Mouse (Mus musculus) heart, postnatal 4 days (tissue): ENCODE results near the gene H2-M10.5. TPM values are rescaled to one million over a fixed set of nuclear protein-coding genes. Genes with fewer than 3 reads are reported as not detected.
"Not testable (repeated sequence)": the region's sequence is repeated elsewhere in the genome, so short reads cannot be mapped to it uniquely, and the experiment has no call there.

Source experiments
- DNase-seq: peaks from one replicate; pipeline ENCODE4 v3.0.0; 2021
- total RNA-seq, 2 experiments: library from RNA; stranded (reverse); gene quantifications; 2 replicates each; pipeline ENCODE4 v1.2.3; 2021

The H2-M10.5 gene
- total RNA-seq = not detected

DNA sequence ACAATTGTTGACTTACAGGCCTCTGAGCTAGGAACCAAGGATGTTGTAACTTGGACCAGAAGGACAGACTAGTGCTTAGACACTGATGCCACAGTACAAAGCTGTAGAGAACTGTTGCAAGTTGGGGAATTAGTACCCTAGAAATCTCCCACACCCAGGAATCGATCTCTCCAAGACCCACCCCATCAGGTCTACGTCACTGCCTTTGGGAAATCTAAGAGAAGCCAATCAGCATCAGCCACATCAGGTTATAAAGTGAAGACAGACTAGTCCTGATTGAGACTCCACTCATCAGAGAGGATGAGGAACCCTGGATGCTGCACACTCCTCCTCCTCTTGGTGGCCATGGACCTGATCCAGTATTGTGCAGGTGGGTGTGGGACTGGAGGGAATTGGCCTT is at the start of gene H2-M10.5:
Gene H2-M10.5 (plus strand): TSS at position 301 of the 400 bp plus-strand sequence.
- not testable (repeated sequence) for DNase-seq

DNA sequence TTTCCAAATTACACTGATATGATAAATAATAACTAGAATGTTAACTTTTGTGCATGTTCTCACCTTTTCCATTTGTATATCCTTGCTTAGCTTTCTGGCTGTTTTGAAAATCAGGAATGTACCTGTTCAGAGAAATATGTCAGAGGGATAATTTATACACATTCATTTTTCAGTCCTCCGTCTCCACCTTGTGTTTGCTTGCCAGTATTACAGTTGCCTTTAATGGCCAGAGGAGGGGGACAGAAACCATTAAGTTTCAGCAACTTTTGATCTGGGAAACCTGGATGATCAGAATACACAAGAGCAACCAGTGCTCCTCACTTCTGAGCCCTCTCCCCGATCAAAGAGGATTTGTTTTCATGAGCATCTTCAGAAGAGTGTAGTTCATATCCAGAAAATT is 46.7 kb upstream of the H2-M10.5 start:
- DNase-seq = peak; percentile 7

DNA sequence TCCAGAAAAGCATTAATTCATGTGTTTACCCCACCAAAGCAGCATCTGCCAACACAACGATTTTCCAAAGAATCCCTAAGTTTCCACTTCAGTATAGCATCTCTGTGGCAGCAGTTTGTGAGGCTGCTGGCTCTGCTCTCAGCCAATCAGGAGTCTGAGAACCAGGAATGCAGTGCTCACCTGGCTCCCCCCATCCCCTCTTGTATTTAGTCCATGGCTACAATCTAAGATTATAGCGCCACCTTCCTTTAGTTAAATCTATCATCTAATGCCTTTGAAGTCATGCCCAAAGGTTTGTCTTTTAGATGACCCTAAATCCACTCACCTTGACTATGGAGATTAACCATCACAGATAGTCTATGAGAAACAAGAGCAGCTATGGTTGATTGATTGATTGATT is 8.9 kb upstream of the H2-M10.5 start:
- no peak for DNase-seq

DNA sequence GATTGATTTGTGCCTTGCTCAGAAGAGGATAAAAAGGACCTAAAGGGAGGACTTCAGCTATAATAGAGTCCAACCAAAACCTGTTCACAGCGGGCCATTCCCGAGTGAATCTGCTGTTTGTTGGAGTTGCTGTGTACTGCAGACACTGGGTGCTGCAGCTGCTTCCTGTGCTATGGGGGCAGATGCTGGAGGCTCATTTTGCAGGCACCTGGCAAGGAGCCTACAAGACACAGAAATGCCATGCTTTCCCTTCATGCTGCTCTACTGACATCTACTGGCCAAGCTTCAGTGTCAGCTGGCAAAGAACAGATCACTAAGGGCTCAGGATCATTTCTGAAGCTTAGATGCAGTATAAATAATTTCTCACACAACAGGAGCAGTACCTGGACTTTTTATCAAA is 8.5 kb upstream of the H2-M10.5 start:
- peak; percentile 21 for DNase-seq

DNA sequence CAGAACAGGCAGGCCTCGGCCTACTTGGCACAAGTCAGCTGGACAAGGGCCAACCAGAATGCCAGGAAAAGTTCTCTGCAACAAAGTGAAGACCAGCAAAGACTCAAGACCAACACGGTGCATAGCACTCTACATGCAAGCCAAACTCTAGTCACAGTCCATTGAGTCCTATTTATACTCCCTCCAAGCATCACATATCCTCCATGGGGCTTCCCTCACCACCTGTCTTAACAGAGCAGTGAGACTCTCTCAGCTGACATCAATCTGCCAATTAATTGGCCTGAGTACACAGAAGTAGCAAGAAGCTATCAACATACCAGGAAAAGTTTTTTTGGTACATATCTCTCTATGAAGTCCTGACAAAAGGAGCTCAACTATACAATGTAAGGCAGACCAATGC is 7.3 kb upstream of the H2-M10.5 start:
- DNase-seq = not testable (repeated sequence)

DNA sequence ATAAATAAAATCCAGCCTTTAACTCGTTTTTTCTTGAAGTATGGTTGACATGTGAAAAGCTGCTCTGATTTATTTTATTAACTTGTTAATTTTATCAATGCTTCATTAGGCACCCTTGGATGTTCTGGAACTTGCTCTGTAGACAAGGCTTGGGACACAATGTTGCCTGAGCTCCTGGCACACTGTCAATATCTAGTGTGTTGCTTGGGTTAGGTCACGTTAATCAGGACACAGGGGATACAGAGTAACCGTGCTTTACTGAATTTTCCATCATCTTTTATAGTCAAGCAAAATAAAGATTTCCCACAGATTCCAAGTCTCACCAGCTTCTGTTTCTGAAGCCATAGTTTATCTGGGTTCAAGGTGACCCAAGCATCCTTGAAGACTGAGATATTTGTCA is 8.8 kb downstream of the H2-M10.5 start:
- DNase-seq = no peak

DNA sequence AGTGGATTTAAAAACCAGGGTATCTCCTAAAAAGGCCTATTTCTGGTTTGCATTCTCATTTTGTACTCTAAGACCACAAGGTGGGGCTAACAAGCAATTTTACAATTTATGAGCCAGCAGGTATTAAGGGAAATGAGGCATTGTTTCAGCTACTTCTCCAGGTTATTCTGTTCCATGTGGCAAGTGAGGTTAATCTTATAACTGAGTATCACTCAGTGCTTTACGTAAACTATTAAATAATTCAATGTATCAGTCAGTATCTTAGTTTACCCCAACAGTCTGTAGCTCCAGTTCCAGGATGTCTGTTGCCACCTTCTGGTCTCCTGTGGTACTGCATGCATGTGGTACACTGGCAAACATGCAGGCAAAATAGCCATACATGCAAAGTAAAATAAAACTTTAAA is 13.8 kb downstream of the H2-M10.5 start:
- peak; percentile 45 for DNase-seq

DNA sequence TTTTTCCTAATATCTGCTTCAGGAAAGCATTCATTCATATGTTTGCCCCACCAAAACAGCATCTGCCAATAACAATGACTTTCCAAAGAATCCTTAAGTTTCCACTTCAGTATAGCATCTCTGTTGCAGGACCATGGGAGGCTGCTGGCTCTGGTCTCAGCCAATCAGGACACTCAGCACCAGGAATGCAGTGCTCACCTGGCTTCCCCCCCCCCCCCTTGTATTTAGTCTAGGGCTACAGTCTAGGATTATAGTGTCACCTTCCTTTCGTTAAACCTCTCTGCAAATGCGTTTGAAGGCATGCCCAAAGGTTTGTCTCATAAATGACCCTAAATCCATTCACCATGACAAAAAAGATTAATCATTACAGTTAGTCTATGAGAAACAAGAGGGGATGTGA is 15.6 kb downstream of the H2-M10.5 start:
- no peak for DNase-seq

DNA sequence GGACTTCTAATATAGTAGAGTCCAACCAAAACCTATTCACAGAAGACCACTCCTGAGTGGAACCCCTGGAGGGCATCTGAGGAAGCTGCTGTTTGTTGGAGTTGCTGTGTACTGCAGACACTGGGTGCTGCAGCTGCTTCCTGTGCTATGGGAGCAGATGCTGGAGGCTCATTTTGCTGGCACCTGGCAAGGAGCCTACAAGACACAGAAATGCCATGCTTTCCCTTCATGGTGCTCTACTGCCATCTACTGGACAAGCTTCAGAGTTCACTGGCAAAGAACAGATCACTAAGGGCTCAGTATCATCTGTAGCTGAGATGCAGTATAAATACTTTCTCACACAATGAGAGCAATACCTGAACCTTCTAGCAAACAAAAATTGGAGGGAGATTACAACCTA is 16.1 kb downstream of the H2-M10.5 start:
- DNase-seq = peak; percentile 78

DNA sequence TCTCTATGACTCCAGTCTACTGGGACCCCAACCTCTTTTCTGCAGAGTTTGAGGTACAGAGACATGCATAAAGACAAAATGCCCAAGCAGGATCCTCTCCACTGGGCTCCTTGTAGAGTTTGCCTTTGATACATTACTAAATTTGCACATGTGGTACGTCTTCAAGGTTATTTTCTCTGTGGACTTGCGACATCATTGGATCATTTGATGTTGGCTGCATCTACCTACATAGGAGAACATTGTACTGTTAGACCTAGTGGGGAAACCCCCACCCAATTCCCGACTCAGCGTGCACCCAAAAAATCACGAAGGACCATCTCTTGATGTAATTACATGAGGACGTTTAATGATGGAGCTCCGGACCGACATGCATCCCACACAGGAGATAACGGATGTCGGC is 26.8 kb downstream of the H2-M10.5 start:
- no peak for DNase-seq

DNA sequence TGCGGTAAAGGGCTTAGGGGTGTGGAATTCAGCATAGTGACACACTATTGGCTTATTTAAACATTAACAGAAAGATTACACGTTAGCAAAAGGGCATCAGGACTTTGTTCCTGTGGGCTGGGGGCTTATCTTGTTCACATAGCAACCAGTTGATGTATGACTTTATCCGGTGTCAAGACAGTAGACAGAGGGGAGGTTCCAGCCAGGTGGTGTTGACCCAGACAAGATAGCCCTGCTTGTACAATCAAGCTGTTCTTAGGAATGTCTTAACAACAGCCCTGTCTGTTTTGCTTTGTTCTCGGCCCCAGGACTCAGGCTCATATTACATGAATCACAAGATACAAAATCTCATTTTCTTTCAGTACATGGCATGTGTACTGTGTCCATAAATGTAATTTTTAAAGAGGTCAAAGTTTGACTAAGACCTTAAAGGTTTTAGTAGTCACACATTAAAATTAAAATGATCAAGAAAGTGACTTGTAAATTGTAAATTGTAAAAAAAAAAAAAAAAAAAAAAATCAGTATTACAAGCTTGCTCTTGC is 27.3 kb downstream of the H2-M10.5 start:
- not testable (repeated sequence) for DNase-seq

DNA sequence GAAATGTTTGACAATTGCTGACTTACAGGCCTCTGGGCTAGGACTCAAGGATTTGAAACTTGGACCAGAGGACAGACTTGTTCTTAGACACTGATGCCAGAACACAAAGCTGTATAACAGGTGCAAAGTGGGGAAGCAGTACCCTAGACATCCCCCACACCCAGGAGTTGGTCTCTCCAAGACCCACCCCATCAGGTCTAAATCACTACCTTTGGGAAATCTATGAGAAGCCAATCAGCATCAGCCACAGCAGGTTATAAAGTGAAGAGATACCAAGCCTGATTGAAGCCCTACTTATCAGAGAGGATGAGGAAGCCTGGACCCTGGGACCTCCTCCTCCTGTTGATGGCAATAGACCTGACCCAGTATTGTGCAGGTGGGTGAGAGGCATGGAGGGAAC is 39.2 kb downstream of the H2-M10.5 start, which contains the start of gene H2-M10.6:
Gene H2-M10.6 (plus strand): TSS at position 301 of the 400 bp plus-strand sequence.
- DNase-seq = no peak

DNA sequence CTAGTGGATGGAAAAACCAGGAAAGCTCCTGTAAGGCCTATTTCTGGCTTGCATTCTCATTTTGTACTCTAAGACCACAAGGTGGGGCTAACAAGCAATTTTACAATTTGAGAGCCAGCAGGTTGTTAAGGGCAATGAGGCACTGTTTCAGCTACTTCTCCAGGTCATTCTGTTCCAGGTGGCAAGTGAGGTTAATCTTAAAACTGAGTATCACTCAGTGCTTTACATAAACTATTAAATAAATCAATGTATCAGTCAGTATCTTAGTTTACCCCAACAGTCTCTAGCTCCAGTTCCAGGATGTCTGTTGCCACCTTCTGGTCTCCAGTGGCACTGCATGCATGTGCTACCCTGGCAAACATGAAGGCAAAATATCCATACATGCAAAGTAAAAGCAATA is 51.3 kb downstream of the H2-M10.5 start:
- peak; percentile 61 for DNase-seq

DNA sequence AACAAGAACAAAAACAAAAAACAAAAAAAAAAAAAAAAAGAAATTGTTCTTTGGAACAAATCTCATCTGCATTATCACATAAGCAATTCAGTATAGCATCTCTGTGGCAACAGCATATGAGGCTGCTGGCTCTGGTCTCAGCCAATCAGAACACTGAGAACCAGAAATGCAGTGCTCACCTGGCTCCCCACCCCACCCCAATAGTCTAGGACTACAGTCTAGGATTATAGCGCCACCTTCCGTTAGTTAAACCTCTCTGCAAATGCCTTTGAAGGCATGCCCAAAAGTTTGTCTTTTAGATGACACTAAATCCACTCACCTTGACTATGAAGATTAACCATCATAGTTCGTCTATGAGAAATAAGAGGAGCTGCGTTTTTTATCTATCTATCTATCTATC is 52.8 kb downstream of the H2-M10.5 start:
- no peak for DNase-seq

Other genes with a start within 250 kb of the H2-M10.5 start
- not detected for gene H2-M11, start 225.8 kb upstream of the H2-M10.5 start, total RNA-seq
- gene H2-M9, start 130.2 kb upstream of the H2-M10.5 start, total RNA-seq = not detected
- gene H2-M1, start 100.7 kb upstream of the H2-M10.5 start, total RNA-seq = not detected
- gene H2-M10.6, start 39.3 kb downstream of the H2-M10.5 start, total RNA-seq = not detected
- gene Trim26, start 64.2 kb downstream of the H2-M10.5 start, total RNA-seq = 10 to 100 TPM; 24.5 to 28.4 TPM
- not detected for gene Trim15, start 94.3 kb downstream of the H2-M10.5 start, total RNA-seq
- gene Trim10, start 96.7 kb downstream of the H2-M10.5 start, total RNA-seq = 1 to 10 TPM in 1 of 2 experiments, under 1 TPM in 1; 0.57 to 1.8 TPM
- not detected for gene Trim40, start 117.2 kb downstream of the H2-M10.5 start, total RNA-seq
- not detected for gene Trim31, start 125.2 kb downstream of the H2-M10.5 start, total RNA-seq
- under 1 TPM; 0.45 TPM for gene Rnf39, start 170.0 kb downstream of the H2-M10.5 start, total RNA-seq
- 10 to 100 TPM; 56.0 to 61.3 TPM for gene Ppp1r11, start 178.8 kb downstream of the H2-M10.5 start, total RNA-seq
- gene Znrd1, start 185.6 kb downstream of the H2-M10.5 start, total RNA-seq = 10 to 100 TPM; 24.9 to 29.3 TPM
- 1 to 10 TPM; 7.2 to 7.3 TPM for gene Znrd1as, start 185.7 kb downstream of the H2-M10.5 start, total RNA-seq
- not detected for gene 2410137M14Rik, start 208.3 kb downstream of the H2-M10.5 start, total RNA-seq
- gene H2-M5, start 216.6 kb downstream of the H2-M10.5 start, total RNA-seq = under 1 TPM; 0.29 to 0.43 TPM
- 10 to 100 TPM in 1 of 2 experiments, 1 to 10 TPM in 1; 9.7 to 14.5 TPM for gene Zfp57, start 228.3 kb downstream of the H2-M10.5 start, total RNA-seq